Mouse (Mus musculus): ENCODE data around the gene Bahd1. TPM values are rescaled to one million over a fixed set of nuclear protein-coding genes. Genes with fewer than 3 reads are reported as not detected.

The Bahd1 gene
- polyA plus RNA-seq, 1 experiment from 2014 or later = 3.3 TPM

DNA sequence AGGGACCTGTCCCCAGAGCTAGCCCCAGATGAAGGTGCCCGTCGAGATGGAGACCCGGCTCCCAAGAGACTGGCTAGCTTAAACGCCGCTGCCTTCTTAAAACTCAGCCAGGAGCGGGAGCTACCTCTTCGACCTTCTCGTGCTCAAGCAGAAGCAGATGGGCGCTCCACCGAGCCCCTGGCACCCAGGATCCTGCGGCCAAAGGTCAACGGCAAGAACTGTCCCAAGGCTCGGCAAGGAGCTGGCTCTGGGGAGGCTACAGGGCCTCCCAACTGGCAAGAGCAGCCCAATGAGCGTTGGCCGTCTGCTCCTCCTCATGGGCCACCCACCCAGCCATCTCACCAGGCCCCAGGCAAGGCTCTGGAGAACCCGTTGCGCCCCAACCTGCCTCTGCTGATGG, 16.3 kb downstream of the Bahd1 start:
- 89% methylated on average over 17 of the region's 17 CpGs for WGBS
- Histone ChIP-seq H3K4me3 (no peak overlapping the region), H3K9me3 (no peaks in the 10 kb centered on the region), H3K27ac (replicated peaks) (no peak overlapping the region), H3K27me3 (replicated peaks; ENCODE audit: low read depth, poor library complexity, severe bottlenecking) (no peaks in the 10 kb centered on the region), H3K4me1 (peaks cover 41% of the 10 kb centered on the region), H3K36me3 (replicated peaks) (peaks cover 44% of the 10 kb centered on the region)
- no peak for DNase-seq (ENCODE audit: low spot score)

DNA sequence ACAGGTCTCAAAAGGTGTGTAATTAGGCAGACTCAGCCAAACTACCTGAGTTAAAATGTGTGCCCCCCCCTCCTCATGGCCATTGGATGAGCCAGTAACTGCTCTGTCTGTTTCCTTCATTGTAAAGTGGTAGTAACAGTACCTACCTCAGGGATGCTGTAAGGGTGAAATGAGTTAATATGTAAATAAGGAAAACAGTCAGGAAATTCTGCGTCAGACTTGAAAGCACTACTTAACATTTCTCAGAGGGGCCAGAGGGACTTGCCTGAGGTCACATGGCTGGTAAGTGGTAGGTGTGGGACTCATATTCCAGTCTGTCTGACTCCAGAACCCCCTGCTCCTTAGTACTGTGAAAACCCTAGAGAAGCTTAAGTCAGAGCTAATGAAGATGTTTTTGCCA, 18.4 kb downstream of the Bahd1 start:
- H3K27me3 ChIP-seq (replicated peaks; ENCODE audit: low read depth, poor library complexity, severe bottlenecking) = no peaks in the 10 kb centered on the region
- no peak for DNase-seq (ENCODE audit: low spot score)
- H3K27ac ChIP-seq (replicated peaks) = no peak overlapping the region
- WGBS = 68% methylated on average over 1 of the region's 1 CpGs
- H3K4me3 ChIP-seq = no peak overlapping the region
- H3K36me3 ChIP-seq (replicated peaks) = peaks cover 65% of the 10 kb centered on the region
- H3K9me3 ChIP-seq = no peaks in the 10 kb centered on the region
- H3K4me1 ChIP-seq = peaks cover 20% of the 10 kb centered on the region

DNA sequence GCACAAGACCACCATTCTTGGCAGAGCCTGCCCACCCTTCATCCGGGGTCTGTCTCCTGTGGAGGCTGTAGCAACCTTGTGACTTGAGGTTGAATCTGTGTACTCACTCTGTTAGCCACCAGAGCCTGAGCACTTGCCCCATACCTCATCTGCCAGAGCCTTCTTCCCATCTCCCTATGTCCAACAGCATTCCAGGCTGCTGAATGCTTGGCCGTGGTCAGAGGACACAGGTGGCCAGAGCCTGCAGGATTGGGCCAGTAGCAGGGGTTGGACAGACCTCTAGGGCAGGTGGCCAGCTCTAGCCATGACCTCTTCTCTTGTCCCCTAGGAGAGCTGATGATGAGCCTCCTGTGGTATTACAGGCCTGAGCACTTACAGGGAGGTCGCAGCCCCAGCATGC, 20.3 kb downstream of the Bahd1 start:
- Histone ChIP-seq H3K27me3 (replicated peaks; ENCODE audit: low read depth, poor library complexity, severe bottlenecking) (no peaks in the 10 kb centered on the region), H3K4me1 (peaks cover 9% of the 10 kb centered on the region), H3K36me3 (replicated peaks) (peaks cover 68% of the 10 kb centered on the region), H3K27ac (replicated peaks) (no peak overlapping the region), H3K9me3 (no peaks in the 10 kb centered on the region), H3K4me3 (no peak overlapping the region)
- WGBS = 83% methylated on average over 3 of the region's 3 CpGs
- DNase-seq (ENCODE audit: low spot score) = no peak

DNA sequence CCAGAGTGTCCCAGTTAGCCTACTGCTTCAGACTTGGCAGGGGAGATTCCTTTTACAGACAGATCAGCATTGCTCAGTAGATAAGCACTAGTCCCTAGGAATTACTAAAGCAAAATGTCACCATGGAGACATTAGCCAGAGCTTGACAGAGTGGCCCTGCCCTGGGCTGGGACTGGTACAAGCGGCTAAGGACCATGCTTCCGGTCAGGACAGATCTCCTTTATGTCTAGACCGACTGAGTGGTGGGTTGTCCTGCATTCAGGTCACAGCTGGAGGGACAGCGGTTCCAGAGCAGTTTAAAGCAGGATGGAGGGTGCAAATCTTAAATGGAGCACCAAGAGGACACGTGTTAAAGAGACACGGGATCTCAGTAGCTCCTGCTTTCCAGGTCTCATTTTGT, 25.8 kb downstream of the Bahd1 start:
- Histone ChIP-seq H3K36me3 (replicated peaks) (peaks cover 29% of the 10 kb centered on the region), H3K9me3 (no peaks in the 10 kb centered on the region), H3K27me3 (replicated peaks; ENCODE audit: low read depth, poor library complexity, severe bottlenecking) (no peaks in the 10 kb centered on the region), H3K4me3 (peak overlapping the region; percentile 89), H3K4me1 (peaks cover 54% of the 10 kb centered on the region), H3K27ac (replicated peaks) (peak overlapping the region; percentile 94)
- 1% methylated on average over 6 of the region's 6 CpGs for WGBS
- DNase-seq (ENCODE audit: low spot score) = no peak

DNA sequence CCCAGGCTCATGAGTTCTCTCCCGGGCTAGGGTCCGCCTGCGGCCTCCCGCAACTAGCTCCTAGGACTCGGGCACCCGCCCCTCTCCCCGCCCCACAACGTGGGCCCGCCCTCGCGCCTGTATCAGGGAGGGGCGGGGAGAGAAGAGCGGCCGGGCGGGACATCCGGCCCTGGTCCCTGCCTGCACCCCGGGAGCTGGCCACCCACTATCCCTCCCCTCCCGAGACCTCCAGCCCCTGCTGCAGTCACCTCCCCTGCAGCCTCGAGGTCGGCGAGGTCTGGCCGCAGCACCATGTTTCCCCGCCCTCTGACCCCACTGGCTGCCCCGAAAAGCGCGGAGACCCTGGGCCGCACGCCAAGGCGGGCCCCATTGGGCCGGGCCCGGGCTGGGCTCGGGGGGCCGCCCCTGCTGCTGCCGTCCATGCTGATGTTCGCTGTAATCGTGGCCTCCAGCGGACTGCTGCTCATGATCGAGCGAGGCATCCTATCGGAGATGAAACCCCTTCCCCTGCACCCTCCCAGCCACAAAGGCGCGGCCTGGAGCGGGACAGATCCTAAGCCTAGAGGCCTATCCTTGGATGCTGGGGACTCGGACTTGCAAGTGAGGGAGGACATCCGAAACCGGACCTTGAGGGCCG, 26.3 kb downstream of the Bahd1 start, which contains the start of gene Chst14:
Gene Chst14 (plus strand): TSS at position 136 of the 637 bp plus-strand sequence.
- peaks cover 57% of the 10 kb centered on the region for H3K4me1 ChIP-seq

DNA sequence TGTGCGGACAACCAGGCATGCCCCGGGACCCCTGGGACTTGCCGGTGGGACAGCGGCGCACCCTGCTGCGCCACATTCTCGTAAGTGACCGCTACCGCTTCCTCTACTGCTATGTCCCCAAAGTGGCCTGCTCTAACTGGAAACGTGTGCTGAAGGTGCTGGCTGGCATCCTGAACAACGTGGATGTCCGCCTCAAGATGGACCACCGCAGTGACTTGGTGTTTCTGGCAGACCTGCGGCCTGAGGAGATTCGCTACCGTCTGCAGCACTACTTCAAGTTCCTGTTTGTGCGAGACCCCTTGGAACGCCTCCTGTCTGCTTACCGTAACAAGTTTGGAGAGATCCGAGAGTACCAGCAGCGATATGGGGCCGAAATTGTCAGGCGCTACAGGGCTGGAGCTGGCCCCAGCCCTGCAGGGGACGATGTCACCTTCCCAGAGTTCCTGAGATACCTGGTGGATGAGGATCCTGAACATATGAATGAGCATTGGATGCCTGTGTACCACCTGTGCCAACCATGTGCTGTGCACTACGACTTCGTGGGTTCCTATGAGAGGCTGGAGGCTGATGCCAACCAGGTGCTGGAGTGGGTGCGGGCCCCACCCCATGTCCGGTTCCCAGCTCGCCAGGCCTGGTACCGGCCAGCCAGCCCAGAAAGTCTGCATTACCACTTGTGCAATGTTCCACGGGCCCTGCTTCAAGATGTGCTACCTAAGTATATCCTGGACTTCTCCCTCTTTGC, 27.0 kb downstream of the Bahd1 start:
- no peak for DNase-seq (ENCODE audit: low spot score)
- peak overlapping the region; percentile 94 for H3K27ac ChIP-seq (replicated peaks)
- 33% methylated on average over 31 of the region's 31 CpGs for WGBS

More for the DNA sequence above, 26.3 kb downstream of the Bahd1 start, which contains the start of gene Chst14:
- Histone ChIP-seq H3K9me3 (no peaks in the 10 kb centered on the region), H3K4me3 (peak within 1 kb of the TSS; percentile 89), H3K36me3 (replicated peaks) (peaks cover 24% of the 10 kb centered on the region), H3K27ac (replicated peaks) (peak within 1 kb of the TSS; percentile 94), H3K27me3 (replicated peaks; ENCODE audit: low read depth, poor library complexity, severe bottlenecking) (no peaks in the 10 kb centered on the region)
- WGBS = 1% methylated on average over 47 of the region's 47 CpGs
- DNase-seq (ENCODE audit: low spot score) = peak; percentile 87

DNA sequence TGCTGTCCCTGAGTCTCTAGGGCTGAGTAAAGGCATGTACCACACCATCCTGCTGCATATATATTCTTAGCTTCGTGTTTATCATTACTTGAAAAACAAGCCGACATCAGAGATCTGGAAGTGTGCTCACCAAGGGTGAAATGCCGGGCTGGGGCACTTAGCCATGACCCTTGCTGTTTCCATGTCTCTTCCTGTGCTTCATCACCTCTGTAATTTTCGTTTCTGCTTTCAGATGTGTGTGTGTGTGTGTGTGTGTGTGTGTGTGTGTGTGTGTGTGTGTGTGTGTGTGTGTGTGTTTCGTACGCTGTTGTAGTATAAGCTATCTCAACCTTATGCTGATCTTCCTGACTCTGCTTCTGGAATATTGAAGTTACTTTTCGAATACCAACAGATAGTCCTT, 41.2 kb downstream of the Bahd1 start:
- Histone ChIP-seq H3K36me3 (replicated peaks) (no peaks in the 10 kb centered on the region), H3K4me1 (peaks cover 10% of the 10 kb centered on the region), H3K27ac (replicated peaks) (no peak overlapping the region), H3K9me3 (no peaks in the 10 kb centered on the region), H3K4me3 (no peak overlapping the region), H3K27me3 (replicated peaks; ENCODE audit: low read depth, poor library complexity, severe bottlenecking) (no peaks in the 10 kb centered on the region; the same call in 1 of the 2 replicates)
- DNase-seq (ENCODE audit: low spot score) = no peak
- 75% methylated on average over 7 of the region's 7 CpGs for WGBS

More for the DNA sequence above, 27.0 kb downstream of the Bahd1 start:
- no peaks in the 10 kb centered on the region for H3K27me3 ChIP-seq (replicated peaks; ENCODE audit: low read depth, poor library complexity, severe bottlenecking)
- peak overlapping the region; percentile 89 for H3K4me3 ChIP-seq
- H3K36me3 ChIP-seq (replicated peaks) = peaks cover 17% of the 10 kb centered on the region
- no peaks in the 10 kb centered on the region for H3K9me3 ChIP-seq
- H3K4me1 ChIP-seq = peaks cover 57% of the 10 kb centered on the region

DNA sequence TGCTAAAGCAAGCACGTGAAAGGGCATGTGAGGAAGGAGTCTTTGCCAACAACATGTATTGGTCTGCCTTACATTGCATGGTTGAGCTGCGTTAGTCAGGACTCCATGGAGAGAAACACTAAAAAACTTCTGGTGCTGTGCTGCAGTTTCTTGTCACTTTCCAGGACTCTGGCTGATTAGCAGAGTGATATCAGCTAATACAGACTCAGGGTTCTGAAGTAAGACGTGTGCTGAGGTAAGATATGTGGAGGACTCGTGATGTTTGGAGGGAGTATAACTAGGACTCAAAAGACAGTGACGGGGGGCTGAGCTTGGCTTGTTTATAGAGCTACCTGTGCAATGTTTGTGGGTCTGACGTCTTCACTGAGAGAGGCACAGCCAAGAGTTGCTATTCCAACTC, 43.1 kb downstream of the Bahd1 start:
- Histone ChIP-seq H3K4me1 (peaks cover 10% of the 10 kb centered on the region), H3K27me3 (replicated peaks; ENCODE audit: low read depth, poor library complexity, severe bottlenecking) (peaks cover 3% of the 10 kb centered on the region), H3K27ac (replicated peaks) (no peak overlapping the region), H3K36me3 (replicated peaks) (no peaks in the 10 kb centered on the region), H3K9me3 (no peaks in the 10 kb centered on the region), H3K4me3 (no peak overlapping the region)
- 91% methylated on average over 6 of the region's 6 CpGs for WGBS
- DNase-seq (ENCODE audit: low spot score) = no peak

DNA sequence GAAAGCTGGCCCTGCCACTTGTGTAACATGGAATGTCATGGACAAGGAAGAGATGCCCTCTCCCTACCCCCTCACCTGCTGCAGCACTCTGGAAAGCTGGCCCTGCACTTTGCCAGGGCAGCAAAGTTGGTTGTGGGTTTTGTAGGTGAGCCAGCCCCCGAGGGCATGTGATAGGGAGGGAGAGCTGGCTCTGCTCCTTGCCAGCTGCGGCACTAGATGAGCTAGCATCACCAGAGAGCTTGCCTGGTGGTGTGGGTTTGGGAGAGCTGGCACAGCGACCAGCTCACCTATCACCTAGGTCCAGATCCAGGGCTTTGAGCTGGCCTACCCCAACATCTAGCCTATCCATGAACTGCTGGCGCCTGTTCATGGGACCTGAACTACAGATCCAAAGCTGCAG, 48.6 kb downstream of the Bahd1 start:
- 78% methylated on average over 4 of the region's 4 CpGs for WGBS
- Histone ChIP-seq H3K27ac (replicated peaks) (no peak overlapping the region), H3K9me3 (no peaks in the 10 kb centered on the region), H3K4me1 (peaks cover 8% of the 10 kb centered on the region), H3K4me3 (no peak overlapping the region), H3K36me3 (replicated peaks) (no peaks in the 10 kb centered on the region), H3K27me3 (replicated peaks; ENCODE audit: low read depth, poor library complexity, severe bottlenecking) (peaks cover 3% of the 10 kb centered on the region; the same call in 1 of the 2 replicates)
- no peak for DNase-seq (ENCODE audit: low spot score)

DNA sequence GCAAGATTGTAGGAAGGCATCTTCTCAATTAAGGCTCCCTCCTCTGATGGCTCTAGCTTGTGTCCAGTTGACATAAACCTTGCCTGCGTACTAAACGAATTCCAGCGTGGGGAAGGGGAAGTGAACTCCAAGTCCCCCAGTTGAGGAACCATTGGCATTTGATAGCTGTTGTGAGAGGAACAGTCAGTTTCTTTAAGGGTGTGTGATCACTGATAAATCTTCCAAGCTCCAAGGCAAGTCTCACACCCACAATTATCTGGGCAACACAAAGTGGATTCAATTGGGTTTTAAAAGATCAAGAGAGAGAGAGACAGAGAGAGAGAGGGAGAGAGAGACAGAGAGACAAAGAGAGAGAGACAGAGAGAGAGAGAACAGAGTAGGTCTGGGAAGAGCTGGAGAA, 49.5 kb downstream of the Bahd1 start:
- DNase-seq (ENCODE audit: low spot score) = no peak
- 62% methylated on average over 3 of the region's 3 CpGs for WGBS

DNA sequence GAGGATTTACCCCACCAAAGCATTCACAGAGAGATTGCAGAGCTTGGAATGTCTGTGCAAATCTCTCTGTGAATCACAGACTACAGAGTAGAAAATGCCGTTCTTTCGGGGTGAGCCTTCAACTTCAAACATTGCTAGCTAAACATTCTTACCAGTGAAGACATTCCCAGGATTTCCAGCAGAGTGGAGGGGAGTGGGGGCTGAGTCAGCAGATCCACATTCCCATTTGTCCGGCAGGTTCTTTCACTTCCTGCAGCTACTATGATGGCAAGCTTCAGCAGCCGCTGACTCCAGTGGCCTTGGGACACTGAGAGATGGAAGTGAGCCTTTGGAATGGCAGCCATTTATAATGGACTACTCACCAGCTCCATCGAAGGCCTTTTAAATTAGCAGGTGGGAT, 56.3 kb downstream of the Bahd1 start:
- Histone ChIP-seq H3K4me1 (peaks cover 2% of the 10 kb centered on the region), H3K9me3 (no peaks in the 10 kb centered on the region), H3K36me3 (replicated peaks) (no peaks in the 10 kb centered on the region), H3K4me3 (no peak overlapping the region), H3K27me3 (replicated peaks; ENCODE audit: low read depth, poor library complexity, severe bottlenecking) (no peaks in the 10 kb centered on the region), H3K27ac (replicated peaks) (no peak overlapping the region)
- WGBS = 84% methylated on average over 5 of the region's 5 CpGs
- DNase-seq (ENCODE audit: low spot score) = no peak

More for the DNA sequence above, 49.5 kb downstream of the Bahd1 start:
- H3K27me3 ChIP-seq (replicated peaks; ENCODE audit: low read depth, poor library complexity, severe bottlenecking) = peaks cover 3% of the 10 kb centered on the region; the same call in 1 of the 2 replicates
- no peaks in the 10 kb centered on the region for H3K36me3 ChIP-seq (replicated peaks)
- peaks cover 5% of the 10 kb centered on the region for H3K4me1 ChIP-seq
- no peak overlapping the region for H3K4me3 ChIP-seq
- H3K27ac ChIP-seq (replicated peaks) = no peak overlapping the region
- no peaks in the 10 kb centered on the region for H3K9me3 ChIP-seq

DNA sequence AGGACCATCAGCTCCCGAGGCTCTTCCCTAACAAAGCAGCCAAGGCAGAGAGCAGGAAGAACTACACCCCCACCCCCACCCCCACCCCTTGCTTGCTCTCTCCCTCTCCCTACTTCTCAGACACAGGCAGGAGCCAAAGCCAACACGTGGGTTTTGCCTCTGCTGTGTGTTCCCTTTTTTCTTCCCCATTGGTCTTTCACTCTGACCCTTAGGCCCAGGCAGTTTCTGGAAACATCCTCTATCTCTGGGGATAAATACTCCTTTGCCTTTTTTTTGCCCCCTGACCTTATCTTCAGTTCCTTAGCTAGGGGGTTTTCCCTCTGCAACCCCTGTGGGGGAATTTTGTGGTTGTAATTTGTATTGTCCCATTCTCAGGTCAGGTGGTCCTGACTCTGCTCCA, 59.5 kb downstream of the Bahd1 start:
- Histone ChIP-seq H3K36me3 (replicated peaks) (no peaks in the 10 kb centered on the region), H3K9me3 (no peaks in the 10 kb centered on the region), H3K27ac (replicated peaks) (no peak overlapping the region), H3K4me1 (peaks cover 10% of the 10 kb centered on the region), H3K4me3 (no peak overlapping the region), H3K27me3 (replicated peaks; ENCODE audit: low read depth, poor library complexity, severe bottlenecking) (no peaks in the 10 kb centered on the region)
- 13% methylated on average over 2 of the region's 2 CpGs for WGBS
- DNase-seq (ENCODE audit: low spot score) = no peak

DNA sequence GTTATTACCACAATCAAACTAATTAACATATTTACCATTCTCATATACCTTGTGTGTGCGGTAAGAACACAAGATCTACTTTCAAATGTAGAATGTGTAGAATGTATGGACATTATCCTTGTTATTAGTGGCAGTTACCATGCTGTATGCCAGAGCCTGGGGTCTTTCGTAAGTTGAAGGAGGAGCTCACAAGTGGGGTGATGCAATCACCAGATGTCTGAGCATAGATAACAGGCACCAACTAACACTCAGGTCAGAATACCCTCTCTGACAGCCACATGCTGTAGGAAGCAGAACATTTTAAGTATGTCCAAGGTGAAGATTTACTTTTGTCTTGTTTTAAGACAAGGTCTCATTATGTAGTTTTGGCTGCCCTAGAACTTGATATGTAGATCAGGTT, 60.2 kb downstream of the Bahd1 start:
- peaks cover 10% of the 10 kb centered on the region for H3K4me1 ChIP-seq
- H3K27me3 ChIP-seq (replicated peaks; ENCODE audit: low read depth, poor library complexity, severe bottlenecking) = no peaks in the 10 kb centered on the region
- H3K36me3 ChIP-seq (replicated peaks) = no peaks in the 10 kb centered on the region
- no peak for DNase-seq (ENCODE audit: low spot score)
- H3K27ac ChIP-seq (replicated peaks) = no peak overlapping the region
- no peaks in the 10 kb centered on the region for H3K9me3 ChIP-seq
- no peak overlapping the region for H3K4me3 ChIP-seq
- 87% methylated on average over 2 of the region's 2 CpGs for WGBS

All from embryonic facial prominence, embryonic 10.5 days (tissue).